Mouse (Mus musculus): ENCODE results near the gene Haspin.

The Haspin gene

GRCm38 (mm10) chr11:73090826-73091225 is 47.3 kb downstream of the Haspin start:
- no peak for DNase-seq (ENCODE audit: low read depth in 1 of 2, low spot score in 2 of 2)

DNA sequence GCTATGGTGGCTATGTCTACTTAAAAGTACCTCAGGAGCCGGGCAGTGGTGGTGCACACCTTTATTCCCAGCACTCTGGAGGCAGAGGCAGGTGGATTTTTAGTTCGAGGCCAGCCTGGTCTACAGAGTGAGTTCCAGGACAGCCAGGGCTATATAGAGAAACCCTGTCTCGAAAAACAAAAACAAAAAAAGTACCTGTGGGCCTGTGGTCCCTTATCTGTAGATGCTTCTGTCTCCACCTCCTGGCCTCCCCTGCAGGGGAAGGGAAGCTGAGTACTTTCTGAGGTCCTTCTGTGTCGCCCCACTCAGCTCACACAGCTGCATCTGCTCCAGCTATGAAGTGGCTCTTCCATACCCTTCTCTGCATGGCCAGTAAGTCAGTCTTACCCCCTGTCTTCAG is 47.8 kb downstream of the Haspin start, which contains the start of gene Itgae:
Gene Itgae (plus strand): TSS at position 301 of the 400 bp plus-strand sequence.
- DNase-seq (ENCODE audit: low read depth in 1 of 2, low spot score in 2 of 2), result no peak

- DNase-seq (ENCODE audit: low read depth in 1 of 2, low spot score in 2 of 2), result no peak
These were observed 50.2 kb downstream of the Haspin start for GRCm38 (mm10) chr11:73087700-73088480.

Measured in monocyte, adult 2 months (primary cell).